Mouse (Mus musculus) kidney, adult 9 months (tissue): ENCODE data around the gene Tmem132a.

Experiments used
- DNase-seq: peaks from one replicate; pipeline ENCODE4 v3.0.0; 2022

Gene Tmem132a

DNA sequence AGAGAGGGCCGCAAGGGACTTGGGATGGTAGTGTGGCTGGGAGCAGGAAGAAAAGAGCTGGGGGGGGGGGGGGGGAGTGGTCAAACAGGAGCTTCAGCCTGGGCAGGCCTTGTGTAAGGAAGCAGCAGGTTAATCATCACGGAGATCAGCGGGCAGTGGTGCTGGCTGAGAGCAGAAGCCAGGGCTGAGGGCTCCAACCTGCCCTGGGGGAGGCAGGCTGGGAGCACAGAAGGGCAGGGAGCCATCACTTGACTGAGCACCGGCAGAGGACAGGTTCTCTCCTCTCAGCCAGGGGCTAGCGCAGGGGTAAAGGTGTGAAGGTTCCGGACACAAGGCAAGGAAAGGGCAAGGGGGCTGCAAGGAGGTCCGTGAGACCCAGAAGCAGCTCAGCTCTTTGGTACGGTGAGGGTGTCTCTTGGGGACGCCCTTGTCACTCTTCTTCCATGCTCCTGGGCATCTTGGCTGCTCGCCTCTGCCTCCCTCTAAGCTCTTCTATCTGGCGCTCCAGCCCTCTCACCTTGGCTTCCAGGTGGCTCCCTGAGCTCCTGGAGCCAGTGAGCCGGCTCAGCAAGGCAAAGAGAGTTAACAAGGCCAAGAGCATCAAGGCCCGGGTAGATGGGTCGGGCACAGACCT is 1.7 kb upstream of the Tmem132a start:
- no peak for DNase-seq

DNA sequence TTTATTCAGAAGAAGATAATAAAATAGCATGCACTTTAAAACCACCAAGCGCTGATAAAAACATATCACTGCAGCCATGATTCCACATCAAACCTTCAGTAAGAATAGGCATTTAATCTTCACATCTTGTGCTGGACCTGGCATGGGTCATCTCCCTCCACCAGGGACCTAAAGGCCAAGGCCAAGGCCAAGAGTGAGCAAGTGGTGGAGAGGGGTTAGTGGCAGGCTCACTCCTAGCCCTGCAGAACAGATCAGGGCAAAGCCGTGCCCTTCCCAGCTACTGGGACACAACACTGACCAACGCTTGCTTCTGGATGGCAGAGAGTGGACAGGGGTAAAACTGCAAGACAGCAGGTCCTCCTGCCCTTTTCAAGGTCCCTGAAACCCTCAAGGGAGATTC is 936 bp upstream of the Tmem132a start:
- no peak for DNase-seq

- DNase-seq, result peak; percentile 69
These were observed 377 bp downstream of the Tmem132a start for GRCm38 (mm10) chr19:10869241-10869885.

DNA sequence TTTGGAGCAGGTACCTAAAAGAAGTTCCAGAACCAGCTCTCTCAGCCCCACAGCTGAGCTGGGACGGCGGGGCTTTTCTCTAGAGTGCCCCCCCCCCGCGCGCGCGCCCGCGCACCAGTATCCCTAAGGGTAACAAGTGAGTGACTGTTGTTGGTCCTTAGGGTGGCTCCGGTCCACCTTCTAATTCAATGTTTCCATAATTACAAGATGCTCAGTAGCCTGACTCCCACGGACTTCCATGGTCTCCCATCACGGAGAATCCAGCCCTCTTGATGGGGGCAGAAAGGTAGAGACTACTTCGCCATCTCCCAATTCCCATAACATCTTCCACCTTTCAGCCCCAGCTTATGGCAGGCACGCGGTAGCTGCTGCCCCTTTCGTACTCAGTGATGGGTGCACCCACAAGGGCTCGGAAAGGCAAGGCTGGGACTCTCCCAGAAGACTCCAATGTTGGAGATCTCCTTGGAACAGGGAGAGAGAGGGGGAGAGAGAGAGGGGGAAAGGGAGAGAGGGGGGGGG is 1.1 kb downstream of the Tmem132a start:
- DNase-seq, result no peak

GRCm38 (mm10) chr19:10867946-10868622 is 1.7 kb downstream of the Tmem132a start:
- no peak for DNase-seq

DNA sequence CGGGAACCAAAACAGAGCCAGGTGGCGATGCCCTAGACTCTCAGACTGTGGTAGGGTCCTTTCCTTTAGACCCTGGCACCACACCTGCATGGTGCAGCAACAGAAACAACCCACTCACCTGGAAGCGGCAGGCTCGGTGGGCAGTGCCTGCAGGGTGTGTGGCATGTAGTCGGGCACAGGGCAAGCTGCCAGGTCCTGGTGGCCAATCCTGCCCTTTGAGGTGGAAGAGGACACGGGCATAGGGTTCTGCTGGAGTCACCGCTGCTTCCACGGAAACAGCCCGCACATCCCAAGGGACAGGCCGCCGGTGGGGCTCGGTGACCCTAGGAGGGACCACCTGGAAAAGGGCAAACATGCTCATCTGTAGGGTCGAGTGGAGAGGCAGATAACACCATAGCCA is 3.4 kb downstream of the Tmem132a start:
- no peak for DNase-seq

DNA sequence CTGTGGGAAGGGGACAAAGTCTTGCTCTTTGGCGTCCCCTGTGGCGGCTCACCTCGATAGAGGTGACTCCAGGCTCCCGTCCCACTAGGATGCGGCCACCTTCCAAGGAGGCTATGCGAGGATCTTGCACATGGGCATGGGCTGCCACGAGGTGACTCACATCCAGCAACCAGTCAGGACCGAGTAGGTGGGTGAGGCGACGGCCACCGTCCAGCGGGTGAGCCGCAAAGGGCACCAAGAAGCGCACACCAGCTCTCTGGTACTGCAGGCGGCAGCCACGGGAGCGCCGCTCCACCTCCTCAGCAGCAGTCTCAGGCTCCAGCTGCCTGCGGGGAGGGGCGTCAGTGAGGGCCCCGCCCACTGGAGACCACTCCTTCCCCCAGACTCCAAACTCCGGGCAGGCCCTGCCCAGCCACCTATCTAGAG is 9.7 kb downstream of the Tmem132a start:
- no peak for DNase-seq

DNA sequence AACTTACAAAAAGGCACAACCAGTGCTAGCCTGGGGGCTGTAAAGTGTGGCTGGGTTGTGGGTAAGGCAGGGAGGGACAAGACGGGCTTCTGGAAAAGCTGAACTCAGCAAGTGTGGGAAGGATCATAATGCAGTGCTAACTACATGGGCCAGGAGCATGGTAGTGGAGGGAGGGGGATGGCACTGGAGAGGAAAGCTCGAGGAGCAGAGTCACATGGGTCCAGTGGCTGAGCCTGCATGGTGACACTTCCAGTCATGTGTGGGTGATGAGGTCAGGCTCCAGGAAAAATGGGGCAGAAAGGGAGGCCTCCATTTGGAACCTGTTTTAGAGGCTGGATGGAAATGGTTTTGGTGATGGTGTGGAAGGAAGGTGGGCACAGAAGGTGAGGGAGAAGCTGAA is 13.2 kb downstream of the Tmem132a start:
- no peak for DNase-seq

DNA sequence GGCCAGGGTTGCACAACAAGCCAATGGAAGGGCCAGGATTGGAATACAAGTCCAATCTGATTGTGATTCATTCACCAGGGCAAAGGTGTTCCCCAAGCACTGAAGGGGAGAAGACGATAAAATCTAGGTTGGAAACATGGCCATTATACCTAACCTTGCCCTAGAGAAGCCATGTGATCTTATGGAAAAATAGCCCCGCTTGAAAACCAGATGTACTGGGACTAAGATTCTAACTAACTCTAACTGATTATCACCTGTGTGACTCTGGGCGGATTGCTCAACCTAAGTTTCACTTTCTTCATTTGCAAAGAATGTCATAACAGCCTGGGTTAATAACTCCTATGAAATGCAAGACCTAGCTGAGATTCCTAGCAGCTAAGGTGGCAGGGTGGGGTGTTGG is 14.3 kb downstream of the Tmem132a start:
- no peak for DNase-seq

- DNase-seq, result peak; percentile 38
These were observed 22.2 kb downstream of the Tmem132a start for GRCm38 (mm10) chr19:10847311-10848087.

DNA sequence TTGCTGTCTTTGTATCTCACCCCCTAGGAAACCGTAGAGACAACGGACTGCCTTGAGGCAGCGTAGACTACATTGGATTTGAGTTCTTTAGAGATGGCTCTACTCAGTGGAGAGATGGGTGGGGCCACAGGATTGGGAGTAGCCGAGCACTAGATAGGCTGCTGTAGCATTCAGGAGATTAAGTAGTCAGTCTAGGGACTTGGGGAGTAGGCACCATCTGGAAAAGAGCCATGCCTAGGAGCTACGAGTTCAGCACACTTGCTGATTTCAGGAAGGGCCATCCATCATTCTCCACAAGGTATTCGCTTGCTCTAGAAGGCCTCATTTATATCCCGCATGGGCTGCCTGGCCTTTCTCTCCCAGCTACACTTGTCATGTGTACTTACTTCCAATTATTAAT is 23.6 kb downstream of the Tmem132a start:
- no peak for DNase-seq

DNA sequence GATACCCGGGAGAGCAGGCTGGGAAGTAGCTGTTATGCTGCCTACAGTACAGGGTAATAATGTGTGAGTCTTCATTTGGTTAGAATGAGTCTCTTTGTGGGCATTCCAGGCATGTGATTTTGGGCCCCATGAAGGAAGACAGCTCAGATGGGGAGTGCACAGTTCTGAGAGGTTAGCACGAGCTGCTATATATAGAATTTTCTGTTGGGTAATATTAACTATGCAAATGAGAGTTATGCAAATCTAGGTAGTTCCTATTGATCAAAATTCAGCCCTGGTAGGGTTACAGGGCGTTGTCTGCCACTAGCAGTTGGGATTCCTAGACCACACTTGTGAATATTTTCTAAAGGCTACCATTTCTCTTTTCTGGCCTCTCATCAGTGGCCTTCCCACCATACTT is 24.3 kb downstream of the Tmem132a start:
- no peak for DNase-seq

DNA sequence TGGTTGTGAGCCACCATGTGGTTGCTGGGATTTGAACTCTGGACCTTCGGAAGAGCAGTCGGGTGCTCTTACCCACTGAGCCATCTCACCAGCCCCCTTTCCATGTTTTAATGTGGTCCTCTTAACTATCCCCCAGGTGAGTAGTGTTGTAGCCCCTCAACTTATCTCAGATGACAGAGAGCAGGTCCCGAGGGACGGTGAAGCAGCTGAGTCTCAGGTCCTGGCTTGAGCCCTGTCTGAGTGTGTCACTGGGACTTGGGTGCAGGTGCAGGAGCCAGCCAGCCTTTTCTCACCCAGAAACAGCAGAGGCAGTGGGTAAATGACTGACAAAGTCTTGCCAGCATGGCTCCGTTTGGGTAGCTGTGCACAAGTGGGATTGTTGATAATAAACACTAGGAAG is 25.5 kb downstream of the Tmem132a start:
- no peak for DNase-seq

GRCm38 (mm10) chr19:10842914-10843313 is 26.8 kb downstream of the Tmem132a start:
- no peak for DNase-seq

- DNase-seq, result peak; percentile 55
These were observed 27.8 kb downstream of the Tmem132a start for GRCm38 (mm10) chr19:10841721-10842626.

DNA sequence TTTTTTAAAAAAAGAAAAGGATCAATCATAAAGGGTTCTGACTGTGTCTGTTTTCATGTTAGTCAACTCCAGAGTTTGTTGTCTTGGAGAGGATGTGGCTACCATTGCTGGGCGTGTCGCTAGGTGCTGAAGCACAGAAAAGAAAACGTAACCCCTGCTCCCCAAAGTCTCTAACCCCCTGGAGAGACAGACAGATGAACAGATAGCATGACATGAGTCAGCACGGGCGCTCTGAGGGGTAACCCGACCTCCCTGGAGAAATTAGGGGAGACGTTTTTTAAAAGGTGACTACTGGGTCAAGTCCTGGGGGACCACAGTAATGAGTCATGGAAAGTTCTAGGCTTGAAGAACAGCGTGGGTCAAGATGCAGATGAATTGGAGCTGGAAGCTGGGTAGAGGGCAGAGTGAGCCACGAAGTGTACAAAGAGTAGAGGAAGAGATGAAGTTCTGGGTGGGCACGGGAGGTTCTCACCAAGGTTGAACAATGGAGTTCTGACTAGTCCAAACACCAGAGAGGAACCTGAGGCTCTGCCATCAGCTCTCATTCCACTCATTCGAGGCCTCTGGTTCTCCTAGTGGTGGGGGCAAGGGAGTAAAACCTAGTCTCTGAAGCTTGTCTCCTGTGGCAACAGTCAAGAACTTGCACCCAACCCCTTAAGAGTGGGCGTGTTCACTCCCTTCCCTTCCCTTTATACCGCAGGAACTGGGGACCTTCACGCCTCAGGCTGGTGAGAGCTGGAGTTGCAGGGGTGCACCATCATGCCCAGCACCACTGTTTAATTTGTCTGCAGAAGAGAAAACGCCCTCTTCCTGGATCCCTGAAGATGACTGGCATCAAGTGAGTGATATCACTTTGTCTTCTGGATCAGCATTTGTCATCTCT is 30.5 kb downstream of the Tmem132a start, which contains the start of gene Slc15a3:
Gene Slc15a3, plus strand, starts transcription at position 718 of the 883 bp plus-strand sequence.
- no peak for DNase-seq

GRCm38 (mm10) chr19:10835671-10836070 is 34.1 kb downstream of the Tmem132a start:
- DNase-seq, result no peak

- DNase-seq, result no peak
These were observed 36.1 kb downstream of the Tmem132a start for GRCm38 (mm10) chr19:10833611-10834010.

DNA sequence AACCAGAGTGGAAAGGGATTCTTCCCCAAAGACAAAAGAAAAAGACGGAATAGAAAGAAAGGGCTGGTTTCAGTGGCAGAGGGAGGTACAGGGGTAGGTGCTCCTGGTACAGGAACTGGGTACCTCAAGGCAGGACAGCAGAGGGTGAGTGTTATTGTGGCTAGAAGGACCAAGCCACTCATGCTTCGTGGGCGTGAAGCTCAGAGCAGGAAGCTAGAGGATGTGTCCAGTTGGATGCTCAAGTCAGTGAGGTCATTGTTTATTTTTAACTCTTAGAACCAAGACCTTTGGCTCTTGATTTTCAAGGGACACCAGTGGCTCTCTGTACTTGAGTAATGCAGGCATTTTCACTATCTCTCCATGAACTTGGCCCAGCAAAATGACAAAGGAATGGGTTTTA is 37.7 kb downstream of the Tmem132a start:
- no peak for DNase-seq

DNA sequence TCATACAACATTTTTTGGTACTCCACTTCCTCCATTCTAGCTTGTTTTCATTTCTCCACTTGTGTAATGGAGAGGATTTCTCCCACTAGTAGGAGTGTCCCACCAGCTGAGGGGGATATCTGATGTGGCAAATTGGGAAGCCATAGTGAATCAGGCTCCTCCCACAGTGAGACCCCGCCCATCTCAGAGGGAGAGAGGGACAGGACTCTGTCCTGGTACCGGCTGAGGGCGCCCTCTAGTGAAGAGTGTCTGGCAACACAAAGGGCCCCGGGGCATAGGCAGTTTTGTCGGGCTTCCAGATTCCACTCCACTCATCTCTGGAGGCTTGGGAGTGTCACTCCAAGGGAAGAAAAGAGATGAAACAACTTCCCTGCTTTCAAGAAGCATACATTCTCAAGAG is 38.3 kb downstream of the Tmem132a start:
- peak; percentile 61 for DNase-seq
